Mouse (Mus musculus): ENCODE results near the gene Klf11.

- TF ChIP-seq CTCF (IDR thresholded peaks at IDR 0.05; ENCODE audit: insufficient read depth, low read length) (no peak), POLR2A (IDR thresholded peaks at IDR 0.05; ENCODE audit: borderline replicate concordance, extremely low read depth, low read depth, low read length) (no peak)
These were observed 20.9 kb upstream of the Klf11 start for GRCm38 (mm10) chr12:24630220-24630619.
